Mouse (Mus musculus) gastrocnemius, postnatal 14 days (tissue): ENCODE data around the gene Tdg. TPM values are rescaled to one million over a fixed set of nuclear protein-coding genes. Genes with fewer than 3 reads are reported as not detected.
A peak's percentile ranks its signal among the peaks of the same experiment; 100 is the strongest.
"Not testable (repeated sequence)": the region's sequence is repeated elsewhere in the genome, so short reads cannot be mapped to it uniquely, and the experiment has no call there.

Source experiments
- DNase-seq: peaks from one replicate; pipeline ENCODE4 v3.0.0; 2021; ENCODE audit warnings: mixed read lengths
- intact Hi-C: fragments of 180-260 bp; cut with DNase I; formaldehyde crosslinking; loops from one replicate; pipeline ENCODE4 v1.15.1; 2025; ENCODE audit warnings: low total_unique reads
- long read RNA-seq, 2 experiments: library from polyadenylated mRNA; stranded (forward); transcript quantifications; one replicate each; pipeline ENCODE4 v2.0.0; 2021
- total RNA-seq, 2 experiments: library from RNA; stranded (reverse); gene quantifications; 2 replicates each; pipeline ENCODE4 v1.2.3; 2021

Tdg gene
- total RNA-seq = 10 to 100 TPM; 16.2 to 18.8 TPM
- long read RNA-seq, experiment 1, transcript Tdg-201 (10 exons, 2,959 nt) = minor isoform, 6 of 36 reads
- long read RNA-seq, experiment 1, transcript Tdg-208 (10 exons, 3,502 nt) = major isoform, 22 of 36 reads
- long read RNA-seq, experiment 1, partial matches to known transcripts = 1 of 36 reads
- long read RNA-seq, experiment 1, other reads (novel, unspliced or antisense) = 7 of 36 reads
- long read RNA-seq, experiment 2, transcript Tdg-208 (10 exons, 3,502 nt) = major isoform, 17 of 28 reads
- long read RNA-seq, experiment 2, partial matches to known transcripts = 0 of 28 reads
- long read RNA-seq, experiment 2, other reads (novel, unspliced or antisense) = 10 of 28 reads

- peak; percentile 93 for DNase-seq
- intact Hi-C loops = not testable (repeated sequence)
Observed at GRCm38 (mm10) chr10:82629586-82630255, at the start of gene Tdg. Tdg (plus strand) TSS chr10:82629828.

- intact Hi-C loops, DNase-seq: not testable (repeated sequence)
Observed at GRCm38 (mm10) chr10:82589673-82590072, 40.0 kb upstream of the Tdg start.

- intact Hi-C loops, DNase-seq: not testable (repeated sequence)
Observed at GRCm38 (mm10) chr10:82594421-82594820, 35.2 kb upstream of the Tdg start.

- DNase-seq = no peak
- intact Hi-C loops = no loop called here
Observed at GRCm38 (mm10) chr10:82622235-82622634, 7.4 kb upstream of the Tdg start.

DNA sequence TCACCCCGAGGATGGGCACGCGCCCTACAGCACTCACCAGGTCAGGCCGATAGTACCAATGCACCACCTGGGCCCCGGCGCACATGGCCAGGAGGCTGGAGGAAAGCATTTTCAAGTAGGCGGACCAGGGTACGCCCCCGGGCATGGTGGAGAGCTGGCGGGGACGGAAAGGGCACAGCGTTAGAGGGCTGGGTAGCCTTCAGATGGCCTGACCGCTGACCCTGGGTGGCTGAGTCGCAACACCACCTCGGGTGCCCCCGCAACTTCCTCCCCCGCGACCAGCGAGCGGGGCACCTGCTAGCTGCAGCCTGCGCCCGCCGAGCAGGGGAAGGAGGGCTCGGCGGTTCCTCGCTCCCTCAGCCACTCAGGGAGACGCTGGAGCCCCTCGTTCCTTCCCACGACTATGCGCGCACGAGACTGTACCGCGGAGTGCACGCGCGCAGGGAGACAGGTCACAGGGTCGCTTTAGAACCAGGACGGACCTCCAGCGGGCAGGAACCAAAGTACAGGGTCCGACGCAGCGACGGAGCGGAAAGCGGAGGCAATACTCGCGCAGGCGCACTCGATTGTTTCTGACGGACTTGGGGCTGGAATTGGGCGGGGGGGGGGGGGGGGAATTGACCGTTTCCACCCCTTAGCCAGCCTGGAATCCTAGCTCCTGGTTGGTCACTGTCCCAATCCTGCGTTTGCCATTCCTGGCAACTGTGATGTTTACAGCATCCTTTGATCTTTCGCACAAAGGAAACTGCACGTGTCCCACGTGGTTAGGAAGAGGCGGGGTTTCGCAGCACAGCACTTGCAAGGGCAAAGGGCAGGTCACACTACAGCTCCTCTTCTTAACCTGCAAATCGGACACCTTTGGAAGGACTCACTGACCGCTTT is 6.7 kb upstream of the Tdg start, which contains the start of gene 1190007I07Rik:
Gene 1190007I07Rik (minus strand): TSS at position 558 of the 882 bp plus-strand sequence.
- intact Hi-C loops = no loop called here
- peak; percentile 89 for DNase-seq

GRCm38 (mm10) chr10:82623553-82623932 is 6.1 kb upstream of the Tdg start:
- DNase-seq, intact Hi-C loops: not testable (repeated sequence)

DNA sequence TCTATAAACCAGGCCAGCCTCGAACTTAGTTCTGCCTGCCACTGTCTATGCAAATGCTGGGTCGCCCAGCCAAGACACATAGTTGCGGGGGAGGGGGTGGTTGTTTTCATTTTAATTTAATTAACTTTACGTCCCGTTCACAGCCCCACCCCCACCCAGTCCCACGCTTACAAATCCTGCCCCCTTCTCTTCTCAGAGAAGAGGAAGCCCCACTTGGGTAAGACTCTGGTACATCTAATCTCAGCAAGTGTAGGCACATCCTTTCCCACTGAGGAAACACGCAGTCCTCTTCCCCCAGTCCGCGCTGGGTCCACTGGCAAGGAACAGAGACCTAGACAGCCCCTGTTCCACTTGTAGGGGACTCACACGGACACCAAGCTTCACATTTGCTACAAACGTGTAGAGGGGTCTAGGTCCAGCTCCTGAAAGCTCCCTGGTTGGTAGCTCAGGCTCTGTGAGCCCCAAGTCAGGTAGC is 480 bp upstream of the Tdg start:
- intact Hi-C loops = no loop called here
- no peak for DNase-seq

GRCm38 (mm10) chr10:82630497-82630896 is 869 bp downstream of the Tdg start:
- intact Hi-C loops = no loop called here
- DNase-seq = no peak

DNA sequence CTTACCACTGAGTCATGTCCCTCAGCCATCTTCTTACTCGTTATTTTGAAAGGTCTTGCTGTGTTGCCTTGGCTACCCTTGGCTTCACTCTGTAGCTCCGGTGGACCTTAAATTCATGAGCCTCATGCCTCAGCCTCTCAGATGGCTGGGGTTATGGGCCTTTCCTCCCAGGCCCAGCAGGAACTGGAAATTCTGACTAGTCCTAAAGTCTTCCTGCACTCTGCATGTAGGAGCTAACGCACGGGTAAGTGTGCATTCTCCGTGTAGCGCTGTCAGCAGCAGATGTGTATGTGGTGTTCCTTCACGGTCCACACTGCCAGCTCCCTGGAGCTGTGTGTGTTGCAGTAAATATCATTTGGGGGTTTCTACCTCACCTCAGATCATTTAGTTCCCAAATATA is 1.5 kb downstream of the Tdg start:
- intact Hi-C loops = no loop called here
- no peak for DNase-seq

DNA sequence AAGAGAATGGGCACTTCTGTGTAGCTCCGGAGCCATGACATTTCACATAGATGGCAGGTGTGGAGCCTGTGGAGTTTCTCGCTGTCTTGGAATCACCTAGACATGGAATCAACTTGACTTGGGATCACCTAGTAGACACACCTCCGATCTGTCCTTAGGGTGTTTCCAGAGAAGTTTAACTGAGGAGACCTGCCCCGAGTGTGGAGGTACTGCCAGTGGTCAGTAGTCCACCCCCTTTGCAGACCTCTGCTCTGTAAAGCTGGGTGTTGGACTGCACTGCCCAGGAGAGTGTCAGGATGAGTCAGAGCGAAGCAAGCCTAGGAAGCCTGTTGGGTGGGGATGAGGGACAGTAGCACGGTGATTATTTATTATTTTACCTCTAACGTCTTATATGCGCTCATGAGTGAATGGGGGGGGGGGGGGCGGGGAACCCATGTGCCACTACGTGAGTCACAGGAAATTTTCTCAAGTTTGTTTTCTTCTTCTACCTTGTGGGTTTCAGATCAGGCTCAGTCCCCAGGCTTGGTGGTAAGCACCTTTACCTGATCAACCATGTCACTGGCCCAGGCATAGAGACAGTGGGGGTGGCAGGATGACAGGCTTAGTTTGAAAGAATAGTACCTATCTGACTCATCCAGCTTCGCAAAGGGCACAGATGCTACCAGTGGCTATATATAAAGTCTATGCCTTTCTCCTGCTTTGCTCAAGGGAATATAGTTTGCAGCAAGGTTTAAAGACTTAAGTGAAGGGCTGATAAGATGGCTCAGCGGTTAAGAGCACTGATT is 3.1 kb downstream of the Tdg start:
- DNase-seq = no peak
- intact Hi-C loops = no loop called here

- DNase-seq = no peak
- intact Hi-C loops = no loop called here
Observed at GRCm38 (mm10) chr10:82634348-82634747, 4.7 kb downstream of the Tdg start.

DNA sequence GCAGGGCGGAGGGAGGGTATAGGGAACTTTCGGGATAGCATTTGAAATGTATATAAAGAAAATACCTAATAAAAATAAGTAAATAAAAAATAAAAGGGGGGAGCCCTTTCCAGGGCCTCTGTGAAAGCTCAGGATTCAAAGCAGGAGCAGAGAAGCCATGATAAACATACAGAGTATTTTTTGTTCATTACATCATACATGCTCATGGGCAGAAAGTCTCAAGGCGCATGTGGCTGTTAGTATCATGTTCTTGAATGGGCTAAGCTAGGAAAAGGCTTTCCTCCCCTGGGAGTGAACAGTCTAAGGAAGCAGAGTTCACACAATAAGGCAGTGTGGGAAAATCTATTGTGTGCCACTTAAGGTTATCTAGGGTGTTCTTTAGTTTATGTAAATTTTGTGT is 6.7 kb downstream of the Tdg start:
- no peak for DNase-seq
- intact Hi-C loops = no loop called here

DNA sequence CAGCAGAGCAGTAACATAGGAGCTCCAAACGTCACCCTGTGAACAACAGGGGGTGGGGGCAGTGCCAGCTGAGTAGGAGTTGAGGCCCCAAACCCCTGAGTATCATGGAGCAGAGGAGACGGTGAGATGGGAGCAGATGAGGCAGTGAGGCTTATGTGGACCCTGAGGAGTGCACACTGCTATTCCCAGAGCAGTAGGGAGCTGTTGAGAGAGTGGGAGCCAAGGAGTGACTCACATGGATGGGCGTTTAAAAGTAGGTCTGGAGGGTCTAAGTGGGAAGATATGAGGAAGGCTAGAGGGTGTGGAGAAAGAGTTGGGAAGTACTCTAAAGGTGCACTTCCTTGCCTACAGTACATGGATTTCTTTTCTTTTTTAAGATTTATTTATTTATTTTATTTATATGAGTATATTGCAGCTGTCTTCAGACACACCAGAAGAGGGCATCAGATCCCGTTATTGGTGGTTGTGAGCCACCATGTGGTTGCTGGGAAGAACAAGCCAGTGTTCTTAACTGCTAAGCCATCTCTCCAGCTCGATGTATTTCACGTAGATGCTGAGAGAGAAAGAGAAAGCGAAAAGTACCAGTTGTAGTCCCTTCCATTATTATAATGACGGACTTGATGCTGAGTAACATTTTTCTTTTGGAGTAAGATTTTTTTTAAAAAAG is 9.5 kb downstream of the Tdg start:
- DNase-seq = no peak
- intact Hi-C loops = no loop called here

DNA sequence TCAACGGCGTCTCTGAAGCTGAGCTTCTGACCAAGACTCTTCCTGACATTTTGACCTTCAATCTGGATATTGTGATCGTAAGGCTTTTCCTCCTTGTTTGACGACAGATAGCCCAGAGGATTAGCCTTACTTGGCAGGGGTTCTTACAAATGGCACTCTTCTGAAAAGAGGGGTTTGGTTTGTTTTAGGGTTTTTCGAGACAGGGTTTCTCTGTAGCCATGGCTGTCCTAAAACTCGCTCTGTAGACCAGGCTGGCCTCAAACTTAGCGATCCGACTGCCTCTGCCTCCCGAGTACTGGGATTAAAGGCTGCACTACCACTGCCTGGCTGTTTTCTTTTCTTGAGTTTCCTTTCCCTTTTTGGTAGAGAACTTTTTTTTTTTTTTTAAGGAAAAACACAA is 11.9 kb downstream of the Tdg start:
- DNase-seq = no peak
- intact Hi-C loops = no loop called here

DNA sequence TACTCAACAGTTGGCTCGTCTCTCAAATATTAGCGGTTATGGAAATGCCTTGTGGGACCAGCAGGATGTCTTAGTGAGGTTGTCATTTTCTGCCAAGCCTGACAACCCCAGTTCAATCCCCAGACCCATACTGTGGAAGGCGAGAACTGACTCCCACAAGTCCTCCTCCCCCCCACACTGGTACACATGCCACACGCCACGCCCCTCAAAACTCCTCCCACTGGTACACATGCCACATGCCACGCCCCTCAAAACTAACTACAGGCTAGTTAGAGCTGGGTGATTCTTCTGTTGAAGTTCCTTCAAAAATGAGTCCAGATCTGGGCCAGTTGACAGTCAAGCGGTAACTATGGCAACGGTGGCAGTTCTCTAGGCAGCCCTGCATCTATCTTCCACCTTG is 16.5 kb downstream of the Tdg start:
- DNase-seq = no peak
- intact Hi-C loops = no loop called here

DNA sequence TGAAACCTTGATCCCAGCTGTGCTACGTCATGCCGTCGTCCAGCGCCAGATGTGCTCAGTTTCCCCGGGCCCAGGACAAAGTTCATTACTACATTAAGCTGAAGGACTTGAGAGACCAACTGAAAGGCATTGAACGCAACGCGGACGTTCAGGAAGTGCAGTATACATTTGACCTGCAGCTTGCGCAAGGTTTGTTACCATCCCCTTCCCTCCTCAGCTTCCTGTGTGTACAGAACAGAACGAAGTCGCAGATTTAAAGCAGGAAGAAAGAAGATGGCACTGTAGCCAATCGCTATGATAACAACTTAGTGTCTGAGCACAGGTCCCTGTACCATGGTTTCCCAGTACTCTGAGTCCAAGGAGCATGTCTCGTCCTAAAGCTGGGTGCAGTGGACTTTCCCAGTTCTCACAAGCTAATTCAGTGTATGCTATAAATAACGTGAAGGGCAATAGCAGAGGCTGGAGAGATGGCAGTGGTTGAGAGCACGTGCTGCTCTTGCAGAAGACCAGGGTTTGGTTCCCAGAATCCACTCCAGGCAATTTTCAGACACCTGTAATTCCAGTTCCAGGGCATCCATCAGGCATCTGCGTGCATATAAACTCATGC is 17.7 kb downstream of the Tdg start:
- intact Hi-C loops = no loop called here
- DNase-seq = no peak

DNA sequence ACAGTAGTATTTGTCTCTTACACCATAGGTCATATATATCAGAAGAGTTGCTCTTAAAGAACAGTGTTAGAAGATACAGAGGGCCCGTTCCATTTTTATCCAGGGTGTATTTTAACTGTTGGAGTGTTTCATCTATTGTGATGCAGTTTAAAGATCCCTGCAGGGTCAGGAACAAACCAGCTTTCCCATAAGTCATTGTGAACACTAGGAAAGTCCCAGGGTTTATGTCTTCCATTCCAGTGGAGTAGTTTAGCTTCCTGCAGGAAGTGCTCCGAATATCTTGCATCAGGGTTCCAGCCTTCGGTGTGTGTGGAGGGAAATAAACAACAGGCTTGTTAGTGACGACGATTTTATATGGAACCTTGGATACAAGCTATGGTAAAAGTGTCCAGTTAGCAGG is 21.6 kb downstream of the Tdg start:
- intact Hi-C loops = no loop called here
- DNase-seq = no peak

DNA sequence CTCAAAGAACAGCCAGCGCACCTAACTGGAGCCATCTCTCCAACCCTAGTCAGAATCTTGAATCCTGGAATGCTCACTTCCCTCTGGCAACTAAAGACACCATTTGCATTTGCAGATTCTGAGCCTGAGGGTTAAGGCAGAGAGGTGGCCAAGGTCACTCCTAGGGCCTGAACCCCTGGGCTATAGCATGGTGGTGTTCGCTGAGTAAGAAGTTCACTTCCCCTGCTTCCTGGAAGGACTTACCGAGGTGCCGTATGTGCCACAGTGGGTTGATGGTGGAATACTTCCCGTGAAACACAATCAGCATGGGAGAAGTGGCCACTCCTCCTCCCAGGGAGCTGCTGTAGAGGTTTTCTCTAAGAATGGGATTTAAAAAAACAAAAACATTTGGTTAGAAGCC is 23.0 kb downstream of the Tdg start:
- DNase-seq = no peak
- intact Hi-C loops = no loop called here
